Mouse (Mus musculus) gastrocnemius, postnatal 10 days (tissue): ENCODE measurements around the gene Zbp1. TPM values are rescaled to one million over a fixed set of nuclear protein-coding genes. Genes with fewer than 3 reads are reported as not detected.

Experiments
- DNase-seq: peaks from one replicate; pipeline ENCODE4 v3.0.0; 2021; ENCODE audit warnings: mixed read lengths
- long read RNA-seq, 2 experiments: library from polyadenylated mRNA; stranded (forward); transcript quantifications; one replicate each; pipeline ENCODE4 v2.0.0; 2021
- total RNA-seq, 2 experiments: library from RNA; stranded (reverse); gene quantifications; 2 replicates each; pipeline ENCODE4 v1.2.3; 2021

Gene Zbp1
- under 1 TPM in 1 of 2 experiments, not detected in 1; 0.09 TPM for total RNA-seq
- long read RNA-seq, experiment 1, result 0 reads
- long read RNA-seq, experiment 2, result 0 reads

- peak; percentile 3 for DNase-seq
Measured at GRCm38 (mm10) chr2:173218416-173219141, at the start of gene Zbp1. Zbp1 (minus strand) TSS chr2:173218923.

DNA sequence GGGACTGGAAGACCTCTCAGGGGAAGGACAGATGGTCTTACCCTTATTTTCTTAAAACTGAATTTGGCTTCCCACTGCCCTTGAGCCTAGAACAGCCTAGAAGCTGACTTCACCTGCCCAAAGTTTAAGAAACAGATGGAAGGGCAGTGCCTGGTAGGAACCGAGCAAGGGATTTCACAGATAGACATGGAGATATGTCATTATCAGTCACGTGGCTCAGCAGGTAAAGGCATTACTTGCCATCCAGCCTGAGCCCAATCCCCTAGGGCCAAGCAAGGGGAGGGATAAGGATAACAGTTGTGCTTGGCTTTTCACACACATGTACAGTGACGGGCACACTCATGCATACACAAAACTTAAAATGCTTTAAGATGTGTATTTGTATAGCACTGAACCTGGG is 48.8 kb upstream of the Zbp1 start:
- DNase-seq, result no peak

DNA sequence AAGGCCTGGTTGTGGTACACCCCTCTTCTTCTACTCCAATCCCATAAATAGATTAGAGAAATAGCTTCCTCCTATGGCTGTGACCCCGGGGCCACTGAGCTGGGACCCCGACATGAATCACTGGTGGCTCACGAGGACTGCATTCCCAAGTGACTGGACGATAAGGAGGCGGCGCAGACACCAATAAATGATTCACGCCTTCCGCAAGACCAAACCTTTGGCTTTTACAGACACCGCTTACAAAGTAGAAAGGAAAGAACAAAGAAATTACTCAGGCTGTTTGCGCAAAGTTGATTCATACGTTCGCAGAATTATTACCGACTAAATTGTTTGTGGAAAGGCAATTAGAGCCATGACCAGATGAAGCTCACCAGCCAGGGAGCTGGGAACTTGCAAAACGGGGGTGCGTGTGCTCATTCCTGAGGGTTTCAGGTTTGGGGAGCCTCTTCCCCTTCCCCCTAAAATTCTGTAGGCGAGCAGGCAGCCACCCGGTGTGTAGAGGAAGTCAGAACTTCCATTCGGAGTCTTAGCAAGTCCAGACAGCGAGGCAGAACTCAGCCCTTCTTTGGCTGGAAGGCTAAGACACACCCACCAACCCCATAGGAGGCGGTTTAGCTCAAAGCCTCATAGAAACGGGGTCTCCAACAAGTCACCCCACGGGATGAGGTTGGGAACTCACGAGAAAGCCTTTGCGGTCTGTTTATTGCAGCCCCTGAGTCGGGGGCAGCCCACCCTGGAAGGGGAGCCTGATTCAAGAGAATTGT is 47.8 kb upstream of the Zbp1 start:
- DNase-seq, result no peak

DNA sequence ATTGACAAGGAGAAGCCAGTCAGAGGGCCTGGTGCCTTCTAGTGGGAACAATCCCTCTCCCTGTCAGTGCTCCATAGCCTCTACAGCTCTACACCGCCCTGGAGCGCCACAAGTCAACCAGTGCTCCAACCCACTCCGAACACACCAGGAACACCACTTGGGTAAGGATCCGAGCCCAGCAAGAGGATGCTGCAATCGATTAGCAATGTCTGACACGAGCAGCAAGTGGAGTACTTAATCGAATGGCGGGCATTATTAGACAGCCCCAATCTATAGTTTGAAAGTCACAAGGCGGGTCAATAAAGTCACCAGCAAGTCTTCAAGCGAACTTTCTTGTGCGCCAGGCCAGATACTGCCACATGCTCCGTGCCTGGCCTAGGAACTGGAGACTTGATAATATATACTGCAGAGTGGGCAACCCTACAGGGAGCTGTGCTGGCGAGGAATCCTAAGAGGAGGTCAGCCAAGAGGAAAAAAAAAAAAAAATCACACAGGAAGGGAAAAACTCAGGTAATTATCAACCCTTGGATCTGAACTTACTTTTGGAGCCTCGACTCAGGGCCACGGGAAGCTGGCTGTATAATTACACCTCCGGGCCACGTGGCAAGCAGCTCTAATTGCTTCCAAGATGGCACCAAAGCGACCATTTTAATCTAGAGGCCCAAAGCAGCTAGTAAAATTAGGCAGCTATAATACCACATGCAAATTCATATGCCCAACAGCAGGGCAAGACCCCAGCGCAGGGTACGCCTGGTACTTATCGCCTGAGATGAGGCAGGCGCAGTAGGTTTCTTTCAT is 46.9 kb upstream of the Zbp1 start:
- DNase-seq, result no peak

- DNase-seq, result no peak
Measured at GRCm38 (mm10) chr2:173264467-173265128, 45.9 kb upstream of the Zbp1 start.

DNA sequence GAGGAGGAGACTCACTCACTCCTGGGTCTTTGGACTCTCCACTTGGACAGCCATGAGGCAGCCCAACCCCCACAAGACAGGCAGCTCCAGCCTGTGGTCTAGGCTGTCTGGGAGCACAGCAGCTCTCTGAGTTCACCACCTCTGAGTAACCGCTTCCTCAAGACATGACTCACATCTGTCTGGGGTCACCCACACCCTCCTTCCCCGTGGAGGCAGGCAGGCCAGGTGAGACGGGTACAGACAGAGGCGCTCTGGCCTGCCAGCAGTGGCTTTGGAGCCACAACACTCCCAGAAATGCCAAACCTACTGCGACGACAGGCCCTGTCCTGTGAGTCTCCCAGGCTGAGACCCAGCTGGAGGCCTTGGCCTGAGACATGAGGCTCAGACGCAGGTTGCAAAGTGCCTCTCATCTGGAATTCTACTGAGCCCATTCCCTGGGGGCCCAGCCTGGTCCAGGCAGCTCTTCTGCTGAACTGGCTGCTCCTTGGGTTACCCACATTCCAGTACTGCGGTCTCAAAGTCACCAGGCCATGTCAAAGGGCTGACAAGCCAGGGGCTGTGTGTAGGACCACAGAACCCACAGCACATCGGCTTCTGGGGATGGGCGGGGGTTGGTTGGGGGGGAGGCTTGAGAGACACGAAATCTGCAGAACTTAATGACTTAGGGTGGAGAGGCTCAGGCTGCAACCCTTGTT is 45.1 kb upstream of the Zbp1 start:
- no peak for DNase-seq

DNA sequence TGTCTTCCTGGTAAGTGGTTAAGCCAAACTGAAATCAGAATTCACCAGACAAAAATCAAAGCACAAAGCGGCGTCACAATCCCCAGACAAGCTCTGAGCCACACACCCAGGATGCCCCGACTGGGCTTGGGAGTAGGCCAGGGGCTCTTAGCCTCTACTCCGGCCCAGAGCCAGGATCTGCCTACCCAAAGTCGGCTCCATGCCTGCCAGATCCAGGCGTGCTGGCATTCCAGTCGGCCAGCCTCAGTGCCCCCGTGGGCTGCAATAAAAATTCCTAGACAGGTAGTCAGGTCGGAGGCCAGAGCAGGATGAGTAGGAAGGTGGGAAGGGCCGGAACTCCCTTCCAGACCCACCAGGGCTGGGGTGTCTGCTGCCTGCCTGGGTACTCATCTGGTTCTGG is 42.8 kb upstream of the Zbp1 start:
- DNase-seq, result no peak

GRCm38 (mm10) chr2:173258459-173259091 is 39.9 kb upstream of the Zbp1 start:
- DNase-seq, result no peak

- peak; percentile 84 for DNase-seq
Measured at GRCm38 (mm10) chr2:173257610-173258009, 38.9 kb upstream of the Zbp1 start.

DNA sequence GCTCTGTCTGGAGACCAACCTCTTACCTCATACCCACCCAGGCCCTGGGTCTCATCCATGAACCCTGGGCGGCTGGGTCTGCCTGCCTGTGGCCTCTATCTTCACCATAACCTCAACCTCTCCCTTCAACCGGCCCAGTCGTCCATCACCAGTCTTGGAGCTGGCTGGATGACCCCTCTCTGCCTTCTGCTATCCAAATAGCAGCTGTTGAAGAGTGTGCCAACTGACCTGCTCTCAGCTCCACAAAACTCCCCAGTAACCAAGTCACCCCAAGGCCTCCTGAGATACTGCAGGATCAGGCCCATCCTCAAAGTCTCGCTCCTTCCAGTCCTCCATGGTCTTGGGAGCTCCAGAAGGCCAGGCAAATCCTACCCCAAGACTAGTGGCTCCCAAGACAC is 37.8 kb upstream of the Zbp1 start:
- DNase-seq, result no peak

GRCm38 (mm10) chr2:173255810-173256551 is 37.3 kb upstream of the Zbp1 start:
- DNase-seq, result no peak

GRCm38 (mm10) chr2:173253761-173254662 is 35.3 kb upstream of the Zbp1 start:
- DNase-seq, result no peak

DNA sequence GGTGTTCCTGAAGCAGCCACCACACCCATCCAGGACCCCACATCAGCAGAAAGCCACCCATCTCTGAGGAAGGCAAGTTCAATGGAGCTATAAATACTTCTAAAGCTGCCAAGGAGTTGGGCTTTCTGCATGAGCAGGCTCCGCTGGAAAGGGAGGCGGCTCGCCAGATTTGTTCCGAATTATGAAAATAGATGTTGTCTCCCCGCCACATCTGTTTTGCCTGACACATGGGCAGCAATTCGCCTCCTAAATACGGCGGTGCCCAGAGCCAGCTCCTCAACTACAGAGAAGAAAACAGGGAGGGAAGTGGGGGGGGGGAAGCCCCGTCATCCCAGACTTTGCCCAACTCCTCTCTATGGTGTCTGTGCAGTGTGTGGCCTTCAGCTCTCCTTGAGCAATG is 33.0 kb upstream of the Zbp1 start:
- DNase-seq, result peak; percentile 58

- DNase-seq, result no peak
Measured at GRCm38 (mm10) chr2:173251133-173251532, 32.4 kb upstream of the Zbp1 start.

- no peak for DNase-seq
Measured at GRCm38 (mm10) chr2:173250411-173250810, 31.7 kb upstream of the Zbp1 start.

DNA sequence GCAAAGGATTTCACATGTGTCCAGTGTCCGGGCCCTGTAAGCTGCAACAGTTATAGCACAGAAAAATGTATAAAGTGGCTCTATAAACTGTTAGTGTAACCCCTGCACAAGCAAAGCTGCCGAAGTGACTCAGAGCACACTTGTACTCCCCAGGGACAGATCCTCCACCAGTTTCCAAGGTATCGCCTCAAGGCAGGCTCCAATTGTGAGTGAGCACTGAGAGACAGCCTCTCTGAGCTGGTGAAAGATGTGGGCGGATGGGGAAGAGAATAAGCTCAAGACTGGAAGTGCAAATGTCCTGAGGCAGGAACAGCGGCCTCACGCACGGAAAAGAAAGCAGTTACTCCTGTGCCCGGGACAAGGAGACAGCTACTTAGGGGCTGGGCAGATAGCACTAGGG is 31.2 kb upstream of the Zbp1 start:
- no peak for DNase-seq

- no peak for DNase-seq
Measured at GRCm38 (mm10) chr2:173249386-173249785, 30.7 kb upstream of the Zbp1 start.

GRCm38 (mm10) chr2:173248822-173249221 is 30.1 kb upstream of the Zbp1 start:
- no peak for DNase-seq

DNA sequence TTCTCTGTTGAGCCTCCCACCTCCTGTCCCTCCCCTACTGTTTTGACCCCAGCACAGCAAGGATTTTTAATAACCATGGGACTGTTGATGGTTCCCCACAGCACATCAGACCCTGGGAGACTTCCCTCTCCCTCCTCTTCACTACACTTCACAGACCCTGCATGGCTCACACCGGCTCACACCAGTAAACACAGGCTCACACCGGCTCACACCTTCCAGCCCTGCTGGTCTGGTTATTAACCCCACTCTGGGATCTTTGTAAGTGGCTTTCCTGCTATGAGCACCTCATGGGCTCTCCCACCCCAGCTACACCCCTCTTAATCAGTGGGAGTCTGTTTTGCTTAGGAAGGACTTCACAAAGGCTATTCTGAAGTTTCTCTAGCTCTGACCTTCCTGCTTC is 29.2 kb upstream of the Zbp1 start:
- DNase-seq, result no peak
